Mouse (Mus musculus) mouse embryonic stem cell (cell line): Measurements from ENCODE around the gene Rab27a.

ENCODE experiments used
- in situ Hi-C, 2 experiments: fragments of 300-500 bp; cut with MboI; formaldehyde crosslinking; loops; 1 replicate in 1 of 2; 3 replicates in 1 of 2; pipeline ENCODE4 v1.14.3; 2019 to 2020; ENCODE audit warnings: low sequenced_read_pairs in 2 of 2, low pct_unique_long_range_greater_than_20kb in 1 of 2, mixed read lengths in 1 of 2; ENCODE audit not compliant: unreplicated experiment in 1 of 2

The Rab27a gene

GRCm38 (mm10) chr9:73044146-73045079 is at the start of gene Rab27a:
Gene Rab27a (plus strand): TSS chr9:73044854.
- in situ Hi-C loops, result loop anchor here (5.0 kb wide), 1 partner anchor 48 kb away; no protein-coding TSS in a partner anchor

DNA sequence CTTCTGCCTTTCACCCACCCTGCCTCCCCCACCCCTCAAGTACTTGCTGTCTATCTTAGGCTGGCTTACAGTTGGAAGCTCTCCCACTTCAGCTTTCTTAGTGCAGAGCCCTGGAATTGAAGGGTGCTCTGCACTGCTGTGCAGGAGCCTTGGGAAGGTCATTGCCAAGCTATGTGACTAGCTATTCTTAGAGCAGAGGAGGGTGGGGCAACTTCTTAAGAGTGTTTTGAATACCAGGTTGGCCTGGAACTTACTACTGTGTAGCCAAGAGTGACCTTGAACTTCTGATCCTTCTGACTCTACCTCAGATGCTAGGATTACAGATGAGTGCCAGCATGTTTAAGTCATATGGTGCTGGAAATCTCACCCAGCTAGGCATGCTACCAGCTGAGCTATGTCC is 48.5 kb upstream of the Rab27a start:
- in situ Hi-C loops, result no loop called here

- in situ Hi-C loops, result no loop called here
Observed at GRCm38 (mm10) chr9:72996806-72997205, 47.8 kb upstream of the Rab27a start.

- in situ Hi-C loops, result no loop called here
Observed at GRCm38 (mm10) chr9:73000487-73000886, 44.2 kb upstream of the Rab27a start.

- in situ Hi-C loops, result no loop called here
Observed at GRCm38 (mm10) chr9:73001314-73002011, 43.2 kb upstream of the Rab27a start.

GRCm38 (mm10) chr9:73002177-73002576 is 42.5 kb upstream of the Rab27a start:
- in situ Hi-C loops, result no loop called here

GRCm38 (mm10) chr9:73004076-73004475 is 40.6 kb upstream of the Rab27a start:
- in situ Hi-C loops, result no loop called here

- in situ Hi-C loops, result no loop called here
Observed at GRCm38 (mm10) chr9:73005106-73005505, 39.5 kb upstream of the Rab27a start.

DNA sequence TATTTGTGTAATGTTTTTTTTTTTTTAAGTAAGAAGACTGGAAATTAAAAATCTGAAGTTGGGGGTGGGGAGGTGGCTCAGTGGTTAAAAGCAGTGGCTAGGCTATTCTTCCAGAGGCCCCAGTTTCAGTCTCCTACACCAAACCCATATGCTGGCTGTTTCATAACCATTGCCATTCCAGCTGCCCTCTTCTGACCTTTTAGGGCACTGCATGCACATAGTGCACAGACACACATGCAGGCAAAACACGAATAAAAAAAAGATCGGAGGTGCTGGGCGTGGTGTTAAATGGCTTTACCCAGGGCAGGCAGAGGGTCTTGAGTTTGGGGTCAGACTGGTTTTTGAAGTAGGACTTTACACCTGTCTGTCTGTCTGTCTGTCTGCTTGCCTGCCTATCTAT is 38.5 kb upstream of the Rab27a start:
- in situ Hi-C loops, result no loop called here

DNA sequence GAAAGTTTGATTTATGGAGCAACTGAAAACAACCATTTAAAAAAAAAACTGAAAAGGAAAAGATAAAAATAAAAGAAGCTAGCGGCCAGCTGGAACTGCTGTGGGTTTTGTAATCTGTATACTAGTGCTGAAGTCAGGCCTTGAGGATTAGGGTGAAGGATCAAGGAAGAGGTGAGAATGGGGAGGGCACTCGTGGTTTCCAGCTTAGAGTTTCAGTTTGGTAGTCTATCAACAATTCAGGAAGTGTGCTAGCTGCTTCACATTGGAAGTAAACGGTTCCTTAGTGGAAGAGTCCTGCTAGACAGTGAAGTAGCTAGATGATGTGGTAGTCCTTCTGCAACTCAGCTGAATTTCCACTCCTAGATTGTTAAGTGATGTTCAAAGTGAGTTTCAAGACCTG is 36.3 kb upstream of the Rab27a start:
- in situ Hi-C loops, result no loop called here

- in situ Hi-C loops, result no loop called here
Observed at GRCm38 (mm10) chr9:73012629-73013028, 32.0 kb upstream of the Rab27a start.

DNA sequence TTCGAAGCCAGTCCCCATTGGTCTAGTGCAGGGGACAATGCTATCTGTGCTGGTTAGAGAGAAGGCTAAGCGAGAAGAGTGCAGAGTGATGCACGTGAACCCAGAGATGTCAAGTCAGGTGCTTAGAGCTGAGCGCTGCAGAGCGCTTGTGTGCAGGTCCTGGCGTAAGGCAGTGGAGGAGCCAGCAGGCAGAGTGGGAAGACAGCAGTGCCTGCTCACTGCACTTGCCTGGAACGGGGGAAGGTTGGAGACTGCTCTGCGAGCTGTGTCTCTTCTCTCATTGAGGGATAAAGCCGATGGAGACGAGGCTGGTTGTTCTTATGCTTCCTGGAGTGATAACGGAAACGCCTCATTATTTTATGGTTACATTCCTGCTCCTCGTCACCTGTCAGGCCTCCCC is 29.9 kb upstream of the Rab27a start:
- in situ Hi-C loops, result no loop called here

- in situ Hi-C loops, result no loop called here
Observed at GRCm38 (mm10) chr9:73019841-73020240, 24.8 kb upstream of the Rab27a start.

GRCm38 (mm10) chr9:73020566-73021097 is 24.0 kb upstream of the Rab27a start:
- in situ Hi-C loops, result no loop called here

GRCm38 (mm10) chr9:73025818-73026636 is 18.6 kb upstream of the Rab27a start:
- in situ Hi-C loops, result no loop called here

- in situ Hi-C loops, result no loop called here
Observed at GRCm38 (mm10) chr9:73030443-73030842, 14.2 kb upstream of the Rab27a start.

GRCm38 (mm10) chr9:73031421-73031820 is 13.2 kb upstream of the Rab27a start:
- in situ Hi-C loops, result no loop called here

- in situ Hi-C loops, result no loop called here
Observed at GRCm38 (mm10) chr9:73033406-73033805, 11.2 kb upstream of the Rab27a start.
